ENCODE assay signal across 10 mouse cellular contexts in genomic region chr1:90969347-90969784, GRCm38 (mm10). TPM values are rescaled to one million over a fixed set of nuclear protein-coding genes. Genes with fewer than 3 reads are reported as not detected.
DNase-seq lines count a peak whose midpoint lies in the region; ATAC-seq and TF ChIP-seq lines count a peak whose summit lies in the region.
"Had no signal": no experiment of that assay in that cellular context is flagged by ENCODE, and none has a peak within 500 bp of the region (broad histone marks: within the 10 kb centered on the region; RNA-seq: fewer than 3 reads in every experiment).

Gene Rab17 (minus strand): TSS chr1:90969661.

- DNase-seq in urinary bladder, postnatal 10 days (ENCODE audit: low spot score), result peak; percentile 11
- no peak for DNase-seq in urinary bladder, adult 2 months (ENCODE audit: low spot score)
- DNase-seq in kidney, adult 9 months, result peak; percentile 80
- no peak for DNase-seq in liver, embryonic 14.5 days (ENCODE audit: low read depth in 3 of 3, low spot score in 3 of 3)
- peak; percentile 78 for DNase-seq in yolk sac, embryonic 10.5 days (ENCODE audit: low spot score)
- DNase-seq in layer of hippocampus, postnatal 25 days (ENCODE audit: extremely low spot score in 1 of 2, low spot score in 1 of 2), result no peak
- DNase-seq in hindbrain, embryonic 14.5 days (ENCODE audit: low spot score), result no peak
- DNase-seq in ovary, postnatal 10 days (ENCODE audit: low spot score), result no peak
- DNase-seq: cerebellum, postnatal 10 days had no signal

- TF ChIP-seq EP300 in liver, embryonic 14.5 days (IDR thresholded peaks at IDR 0.05; ENCODE audit: low read depth), result no peak

- peak within 1 kb of the TSS; percentile 29 to 55; a peak in 3 of 4 replicates for H3K4me3 ChIP-seq in liver, embryonic 14.5 days (ENCODE audit: insufficient read depth in 1 of 2, low read depth in 2 of 2, low read length in 2 of 2)
- H3K4me3 ChIP-seq in hindbrain, embryonic 14.5 days (replicated peaks; ENCODE audit: low read length), result no peak within 1 kb of the TSS
- H3K4me3 ChIP-seq: hindbrain, embryonic 15.5 days had no signal

- no peak within 1 kb of the TSS for H3K27ac ChIP-seq in liver, embryonic 14.5 days
- H3K27ac ChIP-seq in hindbrain, embryonic 14.5 days, result no peak within 1 kb of the TSS
- H3K27ac ChIP-seq: hindbrain, embryonic 15.5 days had no signal

- H3K9ac ChIP-seq in liver, embryonic 14.5 days (replicated peaks), result no peak within 1 kb of the TSS
- H3K9ac ChIP-seq in hindbrain, embryonic 14.5 days, result no peak within 1 kb of the TSS
- H3K9ac ChIP-seq: hindbrain, embryonic 15.5 days had no signal

- no peaks in the 10 kb centered on the region for H3K9me3 ChIP-seq in liver, embryonic 14.5 days (ENCODE audit: control insufficient read depth, low read length)
- no peaks in the 10 kb centered on the region for H3K9me3 ChIP-seq in hindbrain, embryonic 14.5 days (ENCODE audit: control insufficient read depth, low read length)
- H3K9me3 ChIP-seq: hindbrain, embryonic 15.5 days had no signal

- 29% methylated on average over 9 of the region's 9 CpGs for WGBS in liver, embryonic 14.5 days (ENCODE audit: insufficient replicate concordance)
- WGBS in hindbrain, embryonic 14.5 days, result 40% methylated on average over 9 of the region's 9 CpGs

- H3K36me3 ChIP-seq in liver, embryonic 14.5 days (replicated peaks; ENCODE audit: control insufficient read depth, insufficient read depth, low read depth), result no peaks in the 10 kb centered on the region
- H3K36me3 ChIP-seq in hindbrain, embryonic 14.5 days (replicated peaks; ENCODE audit: control insufficient read depth, insufficient read depth), result no peaks in the 10 kb centered on the region
- H3K36me3 ChIP-seq: hindbrain, embryonic 15.5 days had no signal

- H3K4me2 ChIP-seq in liver, embryonic 14.5 days (ENCODE audit: low read depth), result peak within 1 kb of the TSS; percentile 27
- H3K4me2 ChIP-seq in hindbrain, embryonic 14.5 days (replicated peaks), result no peak within 1 kb of the TSS
- H3K4me2 ChIP-seq: hindbrain, embryonic 15.5 days had no signal

- no peak for TF ChIP-seq CTCF in liver, embryonic 14.5 days (IDR thresholded peaks at IDR 0.05; ENCODE audit: low read depth)

- 0 out of 2 replicates have a peak, but pooled peaks have one; percentile 35 for ATAC-seq in liver, embryonic 14.5 days (ENCODE audit: insufficient read depth)
- no peak for ATAC-seq in hindbrain, embryonic 14.5 days (ENCODE audit: low FRiP score)

- H3K4me1 ChIP-seq in liver, embryonic 14.5 days (replicated peaks; ENCODE audit: control insufficient read depth in 2 of 2, insufficient read depth in 2 of 2, low read length in 1 of 2), result peaks cover 0 to 2% of the 10 kb centered on the region in 2 experiments; a peak in 1 of 4 replicates
- peaks cover 10% of the 10 kb centered on the region for H3K4me1 ChIP-seq in hindbrain, embryonic 14.5 days (replicated peaks; ENCODE audit: control insufficient read depth, insufficient read depth, low read length)

- H3K27me3 ChIP-seq in liver, embryonic 14.5 days (ENCODE audit: control insufficient read depth, insufficient read depth, low read length), result no peaks in the 10 kb centered on the region
- no peaks in the 10 kb centered on the region; the same call in 1 of the 2 replicates for H3K27me3 ChIP-seq in hindbrain, embryonic 14.5 days (ENCODE audit: control insufficient read depth, insufficient read depth, low read length)

RNA-seq across cellular contexts. Expression of gene Rab17, which starts in this region (rescaled TPM):
- 4.2 and 6.0 TPM in 2 replicates for polyA plus RNA-seq in urinary bladder, adult 2 months (2012; rRNA removed)
- polyA plus RNA-seq in liver, embryonic 14.5 days (2012; rRNA removed), result 1.4 and 1.8 TPM in 2 replicates
- 3.9 and 4.2 TPM in 2 replicates for polyA plus RNA-seq in liver, embryonic 14.5 days (2014; fragmentation: Nextera tagmentation; extraction: Ambion mirVana)
- not detected for total RNA-seq in layer of hippocampus, postnatal 25 days (2021)
- 0.13 TPM in 1 of 2 replicates, not detected in the other for polyA plus RNA-seq in hindbrain, embryonic 14.5 days (2014; fragmentation: Nextera tagmentation; extraction: Ambion mirVana)

Comparison
In these comparisons a context has a peak if more than half of its experiments do, and no peak if none do; other contexts are left out.
1. DNase-seq: peak in urinary bladder, postnatal 10 days (single experiment), kidney, adult 9 months (single experiment) and yolk sac, embryonic 10.5 days (single experiment); none in urinary bladder, adult 2 months (single experiment), liver, embryonic 14.5 days (0 of 3), layer of hippocampus, postnatal 25 days (0 of 2), hindbrain, embryonic 14.5 days (single experiment) and ovary, postnatal 10 days (single experiment).